Mouse (Mus musculus) heart, postnatal 0 days (tissue): ENCODE measurements around the gene Adgrf1. TPM values are rescaled to one million over a fixed set of nuclear protein-coding genes. Genes with fewer than 3 reads are reported as not detected.
A peak's percentile ranks its signal among the peaks of the same experiment; 100 is the strongest.

Experiments
- ATAC-seq: fragments of 200-750 bp; cut with Nextera tagmentation; 2 replicates; pipeline ENCODE4 v1.8.0; 2017; ENCODE audit warnings: low read depth, moderate number of reproducible peaks, moderate library complexity; ENCODE audit not compliant: insufficient read depth
- DNase-seq: peaks from one replicate; pipeline ENCODE4 v3.0.0-alpha.2; 2016; ENCODE audit warnings: low spot score
- H3K27ac ChIP-seq: fragments of 300-500 bp; sonication (generic); 2 replicates; pipeline ENCODE4 v1.5.1; 2014; ENCODE audit warnings: low read depth, mild to moderate bottlenecking
- H3K27me3 ChIP-seq: fragments of 300-500 bp; sonication (generic); 2 replicates; pipeline ENCODE4 v1.6.1; 2014; ENCODE audit warnings: low read length, mixed read lengths; ENCODE audit not compliant: control insufficient read depth, insufficient read depth
- H3K36me3 ChIP-seq: fragments of 300-500 bp; sonication (generic); replicated peaks from 2 replicates; pipeline ENCODE4 v1.6.1; 2014; ENCODE audit warnings: low read length, mixed read lengths; ENCODE audit not compliant: control insufficient read depth, insufficient read depth
- H3K4me1 ChIP-seq: fragments of 300-500 bp; sonication (generic); 2 replicates; pipeline ENCODE4 v1.6.1; 2014; ENCODE audit warnings: antibody characterized with exemption; ENCODE audit not compliant: control insufficient read depth, insufficient read depth
- H3K4me2 ChIP-seq: fragments of 300-500 bp; sonication (generic); 2 replicates; pipeline ENCODE4 v1.6.1; 2014; ENCODE audit warnings: low read depth, mild to moderate bottlenecking, low read length, moderate library complexity
- H3K4me3 ChIP-seq: fragments of 300-500 bp; sonication (generic); 2 replicates; pipeline ENCODE4 v1.5.1; 2014; ENCODE audit warnings: low read depth, low read length
- H3K9ac ChIP-seq: fragments of 300-500 bp; sonication (generic); replicated peaks from 2 replicates; pipeline ENCODE4 v1.6.1; 2014; ENCODE audit warnings: low read depth, low read length, mixed read lengths
- H3K9me3 ChIP-seq: fragments of 300-500 bp; sonication (generic); replicated peaks from 2 replicates; pipeline ENCODE4 v1.6.1; 2016; ENCODE audit warnings: low read length; ENCODE audit not compliant: control insufficient read depth
- CTCF ChIP-seq: IDR thresholded peaks from 2 replicates; pipeline ENCODE4 v1.5.1; 2016; ENCODE audit warnings: antibody characterized with exemption, control low read depth, low read depth
- EP300 ChIP-seq: IDR thresholded peaks from 2 replicates; pipeline ENCODE4 v1.6.1; 2016; ENCODE audit warnings: antibody characterized with exemption, low read depth
- WGBS: fragments of 180-500 bp; shearing (Covaris S2); extraction: QIAGEN DNeasy Blood & Tissue Kit; methylation state at CpG from one replicate; pipeline ENCODE4 v1.1.7; 2014; 5-methylcytosine and 5-hydroxymethylcytosine counted together
- polyA plus RNA-seq: library from polyadenylated mRNA; unstranded; fragments of >200 nt; fragmentation: Nextera tagmentation; extraction: Ambion mirVana; gene quantifications from 2 replicates; pipeline ENCODE4 v1.2.1, GENCODE M21; 2015
- total RNA-seq: library from RNA; depleted of rRNA; stranded (reverse); fragments of >200 nt; gene quantifications from 2 replicates; pipeline ENCODE4 v1.2.3, GENCODE M21; 2014; ENCODE audit warnings: low replicate concordance; rRNA removed

Adgrf1 gene
- total and polyA plus RNA-seq, 2 experiments from 2014 or later, result not detected

DNA sequence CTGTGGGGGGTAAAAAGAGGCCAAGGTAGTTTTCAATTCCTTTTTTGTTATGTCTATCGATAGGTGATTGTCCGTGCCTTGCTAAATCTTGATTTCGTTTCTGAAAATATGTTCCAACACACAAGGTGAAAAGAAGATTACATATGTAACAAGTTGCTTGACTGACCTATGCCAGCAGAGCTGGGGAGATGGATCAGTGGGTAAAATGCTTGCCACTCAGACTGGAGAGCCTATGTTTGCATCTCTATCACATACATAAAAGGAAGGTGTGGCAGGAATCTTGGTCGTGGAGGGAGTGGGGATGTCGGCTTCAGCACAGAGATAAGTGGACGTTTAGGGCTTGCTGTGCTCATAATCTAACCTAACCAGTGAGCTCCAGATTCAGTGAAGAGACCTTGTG, 93.8 kb downstream of the Adgrf1 start:
- H3K4me2 ChIP-seq, result no peak overlapping the region
- 42% methylated on average over 6 of the region's 6 CpGs for WGBS
- no peaks in the 10 kb centered on the region for H3K9me3 ChIP-seq
- no peak for ATAC-seq
- no peaks in the 10 kb centered on the region for H3K36me3 ChIP-seq
- DNase-seq, result no peak
- peaks cover 28% of the 10 kb centered on the region for H3K4me1 ChIP-seq
- TF ChIP-seq EP300 (no peak), CTCF (no peak)
- no peak overlapping the region for H3K9ac ChIP-seq
- H3K27me3 ChIP-seq, result peaks cover 7% of the 10 kb centered on the region; the same call in 1 of the 2 replicates
- peak overlapping the region; percentile 21; the same call in 1 of the 2 replicates for H3K27ac ChIP-seq
- H3K4me3 ChIP-seq, result no peak overlapping the region

DNA sequence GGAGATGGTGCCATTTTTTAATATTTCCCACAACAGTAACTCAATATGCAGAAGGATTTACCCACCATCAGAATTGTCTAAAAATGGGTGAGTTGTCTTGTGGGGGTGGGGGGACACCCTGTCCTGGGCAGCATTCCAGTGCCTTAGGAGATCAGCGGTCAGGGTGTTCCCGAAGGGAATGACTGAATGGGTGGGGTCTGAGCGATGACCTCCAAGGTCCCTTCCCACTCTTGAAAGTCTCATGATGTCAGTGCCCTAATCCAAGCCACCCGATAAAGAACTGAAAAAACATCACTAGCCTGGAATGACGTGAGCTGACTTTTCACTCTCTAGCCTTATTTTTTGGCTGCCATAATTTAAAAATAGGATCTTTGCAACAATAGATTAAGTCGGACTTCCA, 95.2 kb downstream of the Adgrf1 start:
- DNase-seq (peak; percentile 44), ATAC-seq (peak; percentile 18; the same call in 1 of the 2 replicates)
- 46% methylated on average over 6 of the region's 6 CpGs for WGBS
- Histone ChIP-seq H3K4me1 (peaks cover 28% of the 10 kb centered on the region), H3K27me3 (peaks cover 7% of the 10 kb centered on the region; the same call in 1 of the 2 replicates), H3K9ac (no peak overlapping the region), H3K36me3 (no peaks in the 10 kb centered on the region), H3K27ac (peak overlapping the region; percentile 86), H3K4me3 (no peak overlapping the region), H3K4me2 (no peak overlapping the region), H3K9me3 (no peaks in the 10 kb centered on the region)
- no peak for TF ChIP-seq CTCF
- TF ChIP-seq EP300, result 0 out of 2 replicates have a peak, but pooled peaks have one; percentile 23

DNA sequence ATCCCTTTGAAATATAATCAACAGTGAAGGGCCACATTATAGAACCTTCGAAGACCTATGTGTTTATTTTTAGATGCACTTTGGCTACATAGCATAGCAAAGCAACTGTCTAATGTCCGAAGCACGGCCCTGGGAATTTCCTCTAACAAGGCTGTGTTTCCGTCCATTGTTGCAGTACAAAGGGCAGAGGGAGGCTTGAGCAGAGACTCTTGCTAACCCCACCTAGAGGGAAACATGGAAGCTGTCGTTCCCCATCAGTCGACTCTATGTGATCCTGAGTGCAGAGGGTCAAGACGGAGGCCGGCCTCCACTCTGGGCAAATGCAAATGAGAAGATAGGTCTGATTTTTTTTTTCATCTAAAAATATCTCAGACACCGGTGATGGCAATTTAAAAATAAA, 96.4 kb downstream of the Adgrf1 start:
- Histone ChIP-seq H3K4me2 (peak overlapping the region; percentile 30; the same call in 1 of the 2 replicates), H3K9me3 (no peaks in the 10 kb centered on the region), H3K27ac (peak overlapping the region; percentile 86), H3K27me3 (peaks cover under 1% of the 10 kb centered on the region; the same call in 1 of the 2 replicates), H3K4me3 (no peak overlapping the region), H3K4me1 (peaks cover 28% of the 10 kb centered on the region), H3K9ac (no peak overlapping the region), H3K36me3 (no peaks in the 10 kb centered on the region)
- peak; percentile 69 for DNase-seq
- ATAC-seq, result peak; percentile 43; the same call in 1 of the 2 replicates
- TF ChIP-seq EP300, result peak; percentile 92
- no peak for TF ChIP-seq CTCF
- 20% methylated on average over 9 of the region's 9 CpGs for WGBS

DNA sequence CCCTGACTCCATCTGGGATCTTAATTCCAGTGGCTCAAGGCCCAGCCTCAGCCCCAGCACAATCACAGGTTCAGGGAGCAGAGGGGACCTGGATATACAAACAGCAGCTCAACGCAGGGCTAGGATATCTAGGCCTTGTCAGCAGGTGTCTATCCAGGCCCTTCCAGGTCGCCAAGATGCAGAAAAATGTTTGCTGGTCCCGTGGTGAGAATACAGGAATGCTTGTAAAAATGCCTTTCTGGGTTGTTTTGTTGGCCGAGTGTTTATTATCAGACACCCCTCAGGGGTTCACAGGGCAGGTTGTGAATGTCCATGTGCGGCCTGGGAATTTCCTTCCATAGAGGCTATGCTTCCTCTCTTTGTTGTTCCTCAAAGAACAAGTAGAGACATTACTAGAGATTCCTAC, 98.0 kb downstream of the Adgrf1 start:
- DNase-seq (peak; percentile 30), ATAC-seq (peak; percentile 47; the same call in 1 of the 2 replicates)
- WGBS, result 63% methylated on average over 5 of the region's 5 CpGs
- Histone ChIP-seq H3K9me3 (no peaks in the 10 kb centered on the region), H3K4me1 (peaks cover 22% of the 10 kb centered on the region), H3K9ac (no peak overlapping the region), H3K36me3 (no peaks in the 10 kb centered on the region), H3K4me3 (no peak overlapping the region), H3K27ac (peak overlapping the region; percentile 86), H3K4me2 (no peak overlapping the region; the same call in 1 of the 2 replicates), H3K27me3 (no peaks in the 10 kb centered on the region)
- no peak for TF ChIP-seq CTCF
- TF ChIP-seq EP300, result no peak

DNA sequence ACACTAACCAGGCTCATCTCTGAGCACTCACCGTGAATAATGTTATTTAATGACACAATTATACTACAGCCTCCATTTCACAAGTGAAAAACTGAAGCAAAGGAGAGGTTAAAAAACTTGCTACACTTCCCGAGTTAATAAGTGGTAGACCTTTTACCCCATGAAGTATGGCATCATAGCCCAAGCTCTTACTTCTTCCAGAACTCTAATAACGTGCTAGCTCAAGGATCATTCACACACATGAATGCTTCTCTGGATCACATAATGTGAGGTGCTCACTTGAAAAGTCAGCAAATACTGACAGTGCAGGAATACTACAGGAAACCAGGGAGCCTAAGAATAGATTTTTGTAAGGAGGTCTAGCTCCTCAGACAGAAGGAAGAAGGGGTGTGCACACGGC, 102.5 kb downstream of the Adgrf1 start:
- DNase-seq (no peak), ATAC-seq (no peak)
- no peak overlapping the region for H3K27ac ChIP-seq
- no peak overlapping the region for H3K4me2 ChIP-seq
- H3K27me3 ChIP-seq, result no peaks in the 10 kb centered on the region
- 63% methylated on average over 4 of the region's 4 CpGs for WGBS
- H3K4me1 ChIP-seq, result peaks cover 10% of the 10 kb centered on the region; the same call in 1 of the 2 replicates
- no peak overlapping the region for H3K4me3 ChIP-seq
- TF ChIP-seq EP300 (no peak), CTCF (no peak)
- no peaks in the 10 kb centered on the region for H3K9me3 ChIP-seq
- H3K36me3 ChIP-seq, result no peaks in the 10 kb centered on the region
- H3K9ac ChIP-seq, result no peak overlapping the region

DNA sequence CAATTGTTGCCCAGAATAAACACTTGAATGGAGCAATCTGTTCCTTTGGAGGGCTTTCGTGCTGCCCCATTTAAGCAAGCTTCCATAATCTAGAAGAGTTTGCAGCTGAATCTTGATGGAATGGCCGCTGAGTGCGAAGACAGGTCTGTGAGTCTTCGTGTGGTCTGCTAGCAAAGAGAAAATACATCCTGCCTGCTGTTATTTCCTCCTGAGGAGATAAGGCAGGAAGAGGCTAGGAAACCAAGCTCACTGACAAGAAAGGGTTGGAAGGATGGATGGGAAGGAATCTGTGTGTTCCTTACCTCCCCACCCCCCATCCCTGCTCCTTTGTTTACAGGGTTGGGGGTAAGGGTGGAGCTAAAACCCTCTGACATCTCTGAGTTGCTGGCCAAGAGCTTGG, 103.9 kb downstream of the Adgrf1 start:
- Histone ChIP-seq H3K4me2 (no peak overlapping the region), H3K9ac (no peak overlapping the region), H3K27ac (peak overlapping the region; percentile 73), H3K4me1 (peaks cover 10% of the 10 kb centered on the region; the same call in 1 of the 2 replicates), H3K4me3 (no peak overlapping the region), H3K36me3 (no peaks in the 10 kb centered on the region), H3K27me3 (no peaks in the 10 kb centered on the region), H3K9me3 (no peaks in the 10 kb centered on the region)
- DNase-seq (peak; percentile 35), ATAC-seq (peak; percentile 53)
- 46% methylated on average over 4 of the region's 4 CpGs for WGBS
- TF ChIP-seq EP300 (peak; percentile 60; the same call in 1 of the 2 replicates), CTCF (no peak)

Other genes with a start within 250 kb of the Adgrf1 start
- 89.0 and 134 TPM in 2 replicates for gene Adgrf5, start 90.1 kb downstream of the Adgrf1 start, total RNA-seq
- gene Adgrf5, start 90.1 kb downstream of the Adgrf1 start, polyA plus RNA-seq, result 16.7 and 19.1 TPM in 2 replicates
- gene Mep1a, start 232.5 kb downstream of the Adgrf1 start, total RNA-seq, result not detected in 2 replicates
- gene Mep1a, start 232.5 kb downstream of the Adgrf1 start, polyA plus RNA-seq, result not detected in 2 replicates